In the genomic region with DNA sequence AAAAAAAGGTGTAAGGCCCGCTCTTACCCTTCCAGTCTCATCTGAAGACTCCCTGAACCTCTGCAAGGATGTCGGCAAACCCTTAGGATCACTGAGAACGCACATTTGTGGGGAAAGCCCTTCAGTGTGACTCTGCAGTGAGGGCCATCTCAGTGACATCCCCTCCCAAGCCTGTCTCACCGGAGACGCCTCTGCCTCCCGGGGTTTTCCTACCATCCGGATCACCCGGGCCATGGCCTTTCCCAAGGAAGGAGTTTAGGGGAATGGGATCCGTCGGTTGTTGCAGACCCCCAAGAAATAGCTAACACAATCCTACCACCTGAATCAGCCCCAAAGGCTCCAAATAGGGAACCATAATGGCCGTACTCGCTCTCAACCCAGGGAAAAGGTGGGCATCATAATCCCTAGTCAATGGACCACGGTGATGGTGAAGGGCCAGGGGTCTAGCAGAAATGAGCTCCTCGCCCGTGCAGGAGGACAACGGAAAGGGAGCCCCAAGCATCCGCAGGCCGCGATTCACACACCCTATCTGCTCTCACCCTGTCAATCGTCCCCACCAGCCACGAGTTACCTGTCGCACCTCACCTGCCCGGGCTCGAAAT, we compare ENCODE assay signal across 8 mouse cellular contexts. TPM values are rescaled to one million over a fixed set of nuclear protein-coding genes. Genes with fewer than 3 reads are reported as not detected.
DNase-seq lines count a peak whose midpoint lies in the region; ATAC-seq and TF ChIP-seq lines count a peak whose summit lies in the region.

No protein-coding gene starts in this region.

- H3K27me3 ChIP-seq in cerebellum, adult 2 months (ENCODE audit: control insufficient read depth, insufficient read depth, low read length): no peaks in the 10 kb centered on the region
- no peaks in the 10 kb centered on the region for H3K27me3 ChIP-seq in heart, embryonic 15.5 days
- no peaks in the 10 kb centered on the region for H3K27me3 ChIP-seq in neural tube, embryonic 15.5 days (replicated peaks)

- DNase-seq in cerebellum, adult 2 months: peak; percentile 34 to 49
- no peak for DNase-seq in cerebellum, adult 9-11 months
- peak; percentile 15 for DNase-seq in right cerebral cortex, postnatal 14 days
- no peak for DNase-seq in right cerebral cortex, postnatal 36 days (ENCODE audit: low spot score in 2 of 2)
- peak; percentile 14 for DNase-seq in liver
- DNase-seq in retina, postnatal 1 day: no peak

- peak overlapping the region; percentile 95 for H3K4me2 ChIP-seq in heart, embryonic 15.5 days
- H3K4me2 ChIP-seq in neural tube, embryonic 15.5 days: peak overlapping the region; percentile 87

- no peaks in the 10 kb centered on the region for H3K9me3 ChIP-seq in heart, embryonic 15.5 days (replicated peaks)
- no peaks in the 10 kb centered on the region for H3K9me3 ChIP-seq in neural tube, embryonic 15.5 days (replicated peaks)

- no peak for TF ChIP-seq CTCF in cerebellum, adult 2 months (IDR thresholded peaks at IDR 0.05; ENCODE audit: borderline replicate concordance, insufficient read depth, low read depth, low read length)

- H3K4me3 ChIP-seq in cerebellum, adult 2 months (replicated peaks; ENCODE audit: insufficient read depth, low read depth, low read length): peak overlapping the region; percentile 79
- peak overlapping the region; percentile 89 for H3K4me3 ChIP-seq in heart, embryonic 15.5 days
- H3K4me3 ChIP-seq in neural tube, embryonic 15.5 days (replicated peaks): peak overlapping the region; percentile 94

- no peak; the same call in 1 of the 2 replicates for ATAC-seq in heart, embryonic 15.5 days (replicated peaks; ENCODE audit: insufficient number of reproducible peaks, insufficient read depth, low FRiP score, low read depth)
- ATAC-seq in neural tube, embryonic 15.5 days (ENCODE audit: low FRiP score): peak; percentile 9; the same call in 1 of the 2 replicates

- peak overlapping the region; percentile 19 for H3K27ac ChIP-seq in cerebellum, adult 2 months (ENCODE audit: insufficient read depth, low read length)
- peak overlapping the region; percentile 98 for H3K27ac ChIP-seq in heart, embryonic 15.5 days
- peak overlapping the region; percentile 98 for H3K27ac ChIP-seq in neural tube, embryonic 15.5 days (replicated peaks)

- peak overlapping the region; percentile 90 for H3K9ac ChIP-seq in heart, embryonic 15.5 days
- peak overlapping the region; percentile 95 for H3K9ac ChIP-seq in neural tube, embryonic 15.5 days (replicated peaks)

- H3K4me1 ChIP-seq in cerebellum, adult 2 months (ENCODE audit: control insufficient read depth, insufficient read depth, low read length): no peaks in the 10 kb centered on the region
- H3K4me1 ChIP-seq in heart, embryonic 15.5 days (replicated peaks): peaks cover 16% of the 10 kb centered on the region
- peaks cover 27% of the 10 kb centered on the region for H3K4me1 ChIP-seq in neural tube, embryonic 15.5 days

- WGBS in cerebellum, adult 2 months: under 1% methylated on average over 24 of the region's 24 CpGs
- WGBS in heart, embryonic 15.5 days: under 1% methylated on average over 24 of the region's 24 CpGs
- WGBS in neural tube, embryonic 15.5 days: 1% methylated on average over 24 of the region's 24 CpGs

- TF ChIP-seq POLR2A in cerebellum, adult 2 months (IDR thresholded peaks at IDR 0.05; ENCODE audit: borderline replicate concordance, insufficient read depth, low read length): no peak; the same call in 1 of the 2 replicates

- H3K36me3 ChIP-seq in heart, embryonic 15.5 days: no peaks in the 10 kb centered on the region
- no peaks in the 10 kb centered on the region for H3K36me3 ChIP-seq in neural tube, embryonic 15.5 days

RNA-seq across cellular contexts. Expression of gene Atp6v1a, which starts 1.0 kb away (rescaled TPM):
- polyA plus RNA-seq in cerebellum, adult 2 months (2012; rRNA removed): 230 and 250 TPM in 2 replicates
- 32.6 and 34.8 TPM in 2 replicates for polyA plus RNA-seq in heart, embryonic 15.5 days (2015; fragmentation: Nextera tagmentation; extraction: Ambion mirVana)
- polyA plus RNA-seq in neural tube, embryonic 15.5 days (2015; fragmentation: Nextera tagmentation; extraction: Ambion mirVana): 138 and 139 TPM in 2 replicates

RNA-seq across cellular contexts. Expression of gene Naa50, which starts 1.2 kb away (rescaled TPM):
- 28.9 and 30.0 TPM in 2 replicates for polyA plus RNA-seq in cerebellum, adult 2 months (2012; rRNA removed)
- polyA plus RNA-seq in heart, embryonic 15.5 days (2015; fragmentation: Nextera tagmentation; extraction: Ambion mirVana): 72.0 and 78.1 TPM in 2 replicates
- polyA plus RNA-seq in neural tube, embryonic 15.5 days (2015; fragmentation: Nextera tagmentation; extraction: Ambion mirVana): 64.2 and 72.0 TPM in 2 replicates

RNA-seq across cellular contexts. Expression of gene Usf3, which starts 34.6 kb away (rescaled TPM):
- polyA plus RNA-seq in cerebellum, adult 2 months (2012; rRNA removed): 14.2 and 15.3 TPM in 2 replicates
- 1.6 and 1.7 TPM in 2 replicates for polyA plus RNA-seq in heart, embryonic 15.5 days (2015; fragmentation: Nextera tagmentation; extraction: Ambion mirVana)
- 2.5 TPM in 2 replicates for polyA plus RNA-seq in neural tube, embryonic 15.5 days (2015; fragmentation: Nextera tagmentation; extraction: Ambion mirVana)

Comparison
In these comparisons a context has a peak if more than half of its experiments do, and no peak if none do; other contexts are left out.
1. DNase-seq: peak in cerebellum, adult 2 months (2 of 2), right cerebral cortex, postnatal 14 days (single experiment) and liver (single experiment); none in cerebellum, adult 9-11 months (single experiment), right cerebral cortex, postnatal 36 days (0 of 2) and retina, postnatal 1 day (single experiment).
2. H3K27ac ChIP-seq: peak in every context shown above with its lines; median percentile 98 in heart, embryonic 15.5 days; 98 in neural tube, embryonic 15.5 days; 19 in cerebellum, adult 2 months.
3. Peak in every context shown above with its lines, with median percentiles within 50 percentile points of each other: H3K4me3 ChIP-seq.